Mouse (Mus musculus) kidney, adult 2 months (tissue): ENCODE data around the gene B3gnt4.

Experiments
- CTCF ChIP-seq: fragments of 200-500 bp; conservative IDR thresholded peaks from 2 replicates; pipeline ENCODE4 v1.5.1; 2011; ENCODE audit warnings: low read depth, mild to moderate bottlenecking, control low read depth, low read length, moderate library complexity, mixed read lengths; ENCODE audit not compliant: insufficient read depth, insufficient read length
- POLR2A ChIP-seq: fragments of 200-500 bp; IDR thresholded peaks from one replicate; pipeline ENCODE4 v1.6.1; 2011; ENCODE audit warnings: low read depth, low read length, control low read depth

GRCm38 (mm10) chr5:123530056-123530455, 19.8 kb downstream of the B3gnt4 start:
- TF ChIP-seq POLR2A (no peak), CTCF (no peak)
